Comparison of ENCODE assay signal across 8 mouse cellular contexts in genomic region chr3:68708230-68708629, GRCm38 (mm10). TPM values are rescaled to one million over a fixed set of nuclear protein-coding genes. Genes with fewer than 3 reads are reported as not detected.
DNase-seq lines count a peak whose midpoint lies in the region; ATAC-seq lines count a peak whose summit lies in the region.

No protein-coding gene starts in this region.

- H3K4me2 ChIP-seq in hindbrain, embryonic 11.5 days (replicated peaks; ENCODE audit: low read depth, low read length) = no peak overlapping the region
- no peak overlapping the region for H3K4me2 ChIP-seq in hindbrain, embryonic 12.5 days (replicated peaks)
- H3K4me2 ChIP-seq in hindbrain, embryonic 16.5 days (ENCODE audit: low read length) = no peak overlapping the region

- no peaks in the 10 kb centered on the region for H3K4me1 ChIP-seq in hindbrain, embryonic 11.5 days (replicated peaks; ENCODE audit: control insufficient read depth, insufficient read depth, low read length)
- H3K4me1 ChIP-seq in hindbrain, embryonic 12.5 days = no peaks in the 10 kb centered on the region
- H3K4me1 ChIP-seq in hindbrain, embryonic 16.5 days (ENCODE audit: control insufficient read depth, insufficient read depth, low read depth, low read length) = no peaks in the 10 kb centered on the region

- peak; percentile 66 for DNase-seq in hindbrain, embryonic 11.5 days (ENCODE audit: low spot score)
- peak; percentile 49 for DNase-seq in urinary bladder, postnatal 14 days (ENCODE audit: low spot score)
- DNase-seq in urinary bladder, adult 18-20 months (ENCODE audit: low spot score in 2 of 2) = no peak
- peak; percentile 40 to 67 for DNase-seq in cerebellum, postnatal 25 days
- peak; percentile 49 to 74 for DNase-seq in lung, postnatal 4 days
- DNase-seq in frontal cortex, postnatal 36 days (ENCODE audit: low spot score in 2 of 2) = no peak

- 41% methylated on average over 8 of the region's 8 CpGs for WGBS in hindbrain, embryonic 11.5 days
- 46% methylated on average over 8 of the region's 8 CpGs for WGBS in hindbrain, embryonic 12.5 days
- WGBS in hindbrain, embryonic 16.5 days = 43% methylated on average over 8 of the region's 8 CpGs

- no peak for ATAC-seq in hindbrain, embryonic 11.5 days (ENCODE audit: low FRiP score)
- ATAC-seq in hindbrain, embryonic 12.5 days (ENCODE audit: low FRiP score) = no peak
- peak; percentile 42; the same call in 1 of the 2 replicates for ATAC-seq in hindbrain, embryonic 16.5 days

- H3K9me3 ChIP-seq in hindbrain, embryonic 11.5 days (ENCODE audit: control insufficient read depth, low read length) = no peaks in the 10 kb centered on the region
- no peaks in the 10 kb centered on the region for H3K9me3 ChIP-seq in hindbrain, embryonic 12.5 days (replicated peaks)
- no peaks in the 10 kb centered on the region for H3K9me3 ChIP-seq in hindbrain, embryonic 16.5 days (ENCODE audit: control insufficient read depth, low read length)

- H3K9ac ChIP-seq in hindbrain, embryonic 11.5 days (ENCODE audit: low read depth, low read length) = no peak overlapping the region
- no peak overlapping the region for H3K9ac ChIP-seq in hindbrain, embryonic 12.5 days
- no peak overlapping the region for H3K9ac ChIP-seq in hindbrain, embryonic 16.5 days (ENCODE audit: low read depth, low read length)

- H3K27me3 ChIP-seq in hindbrain, embryonic 11.5 days (ENCODE audit: control insufficient read depth, insufficient read depth, low read length) = no peaks in the 10 kb centered on the region
- H3K27me3 ChIP-seq in hindbrain, embryonic 12.5 days = no peaks in the 10 kb centered on the region
- no peaks in the 10 kb centered on the region for H3K27me3 ChIP-seq in hindbrain, embryonic 16.5 days (replicated peaks; ENCODE audit: control insufficient read depth, insufficient read depth, low read length)

- no peak overlapping the region for H3K4me3 ChIP-seq in hindbrain, embryonic 11.5 days (ENCODE audit: low read depth, low read length)
- no peak overlapping the region for H3K4me3 ChIP-seq in hindbrain, embryonic 12.5 days
- H3K4me3 ChIP-seq in hindbrain, embryonic 16.5 days (ENCODE audit: low read length) = no peak overlapping the region

- H3K27ac ChIP-seq in hindbrain, embryonic 11.5 days (ENCODE audit: low read depth, low read length) = no peak overlapping the region
- no peak overlapping the region for H3K27ac ChIP-seq in hindbrain, embryonic 12.5 days
- H3K27ac ChIP-seq in hindbrain, embryonic 16.5 days (ENCODE audit: low read depth, low read length) = no peak overlapping the region

- H3K36me3 ChIP-seq in hindbrain, embryonic 11.5 days (ENCODE audit: control insufficient read depth, insufficient read depth, low read length) = no peaks in the 10 kb centered on the region
- H3K36me3 ChIP-seq in hindbrain, embryonic 12.5 days = no peaks in the 10 kb centered on the region
- H3K36me3 ChIP-seq in hindbrain, embryonic 16.5 days (ENCODE audit: control insufficient read depth, insufficient read depth, low read length) = no peaks in the 10 kb centered on the region

RNA-seq across cellular contexts. Expression of gene Il12a, which starts 17.8 kb away (rescaled TPM):
- 0.19 TPM in 1 of 2 replicates, not detected in the other for polyA plus RNA-seq in hindbrain, embryonic 11.5 days (2014; fragmentation: Nextera tagmentation; extraction: Ambion mirVana)
- 0.18 TPM in 1 of 2 replicates, not detected in the other for polyA plus RNA-seq in hindbrain, embryonic 12.5 days (2016; fragmentation: Nextera tagmentation; extraction: Ambion mirVana)
- 0.26 and 0.28 TPM in 2 replicates for polyA plus RNA-seq in hindbrain, embryonic 16.5 days (2015; fragmentation: Nextera tagmentation; extraction: Ambion mirVana)

Comparison
In these comparisons a context has a peak if more than half of its experiments do, and no peak if none do; other contexts are left out.
1. DNase-seq: peak in hindbrain, embryonic 11.5 days (single experiment), urinary bladder, postnatal 14 days (single experiment), cerebellum, postnatal 25 days (2 of 2) and lung, postnatal 4 days (2 of 2); none in urinary bladder, adult 18-20 months (0 of 2) and frontal cortex, postnatal 36 days (0 of 2).